Mouse (Mus musculus): ENCODE measurements around the gene Rassf1.
A peak's percentile ranks its signal among the peaks of the same experiment; 100 is the strongest.

Rassf1 gene

DNA sequence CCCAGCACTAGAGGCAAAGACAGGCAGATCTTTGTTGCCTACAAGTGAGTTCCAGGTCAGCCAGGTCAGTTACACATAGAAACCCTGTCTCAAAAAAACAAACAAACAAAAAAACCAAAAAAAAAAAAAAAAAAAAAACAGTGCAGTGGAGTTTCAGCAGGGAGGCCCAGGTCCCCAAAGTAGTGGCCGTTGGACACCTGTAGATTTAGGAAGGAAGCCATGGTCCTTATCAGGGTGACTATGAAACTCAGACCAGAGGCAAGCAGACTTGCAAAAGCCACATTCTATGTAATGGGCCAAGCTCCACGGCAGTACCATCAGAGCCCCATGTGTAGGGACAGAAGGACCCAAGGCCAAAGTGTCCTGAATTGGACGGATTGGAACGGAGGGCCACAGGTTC lies 30.2 kb downstream of the Rassf1 start:
- DNase-seq, result no peak

DNA sequence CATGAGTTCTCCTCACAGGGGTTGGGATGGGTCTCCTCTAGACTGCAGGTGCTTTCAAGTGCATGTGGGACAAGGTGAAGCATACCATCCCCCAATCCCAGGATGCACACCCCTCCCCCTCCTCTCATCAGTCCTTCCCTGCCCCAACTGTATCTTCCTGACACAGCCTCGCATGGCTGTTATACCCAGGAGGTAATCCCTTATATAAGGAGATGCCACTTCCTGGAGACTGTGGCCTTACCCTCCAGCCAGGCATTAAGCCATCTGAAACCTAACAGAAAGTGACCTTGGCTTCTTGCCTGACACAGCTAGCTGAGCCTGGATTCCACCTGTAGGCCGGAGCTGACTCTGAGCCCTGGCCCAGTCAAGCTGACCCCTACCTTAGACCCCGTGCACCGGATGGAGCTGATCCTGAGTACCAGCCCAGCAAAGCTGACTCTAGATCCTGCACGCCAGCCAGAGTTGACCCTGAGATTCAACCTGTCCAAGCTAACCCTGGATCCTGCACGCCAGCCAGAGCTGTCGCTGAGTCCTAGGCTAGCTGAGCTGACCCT lies 31.2 kb downstream of the Rassf1 start:
- DNase-seq, result no peak

DNA sequence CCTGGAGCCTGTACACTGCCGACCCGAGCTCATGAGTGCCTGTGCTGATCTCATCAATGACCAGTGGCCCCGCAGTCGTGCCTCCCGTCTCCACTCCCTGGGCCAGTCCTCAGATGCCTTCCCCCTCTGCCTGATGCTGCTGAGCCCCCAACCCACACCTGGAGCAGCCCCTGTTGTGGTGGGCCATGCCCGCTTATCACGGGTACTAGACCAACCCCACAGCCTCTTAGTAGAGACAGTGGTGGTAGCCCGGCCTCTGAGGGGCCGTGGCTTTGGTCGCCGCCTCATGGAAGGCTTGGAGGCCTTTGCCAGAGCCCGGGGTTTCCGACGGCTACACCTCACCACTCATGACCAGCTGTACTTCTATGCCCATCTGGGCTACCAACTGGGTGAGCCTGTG lies 31.8 kb downstream of the Rassf1 start:
- DNase-seq, result no peak

- DNase-seq, result no peak
These were observed 35.1 kb downstream of the Rassf1 start for GRCm38 (mm10) chr9:107586504-107586903.

DNA sequence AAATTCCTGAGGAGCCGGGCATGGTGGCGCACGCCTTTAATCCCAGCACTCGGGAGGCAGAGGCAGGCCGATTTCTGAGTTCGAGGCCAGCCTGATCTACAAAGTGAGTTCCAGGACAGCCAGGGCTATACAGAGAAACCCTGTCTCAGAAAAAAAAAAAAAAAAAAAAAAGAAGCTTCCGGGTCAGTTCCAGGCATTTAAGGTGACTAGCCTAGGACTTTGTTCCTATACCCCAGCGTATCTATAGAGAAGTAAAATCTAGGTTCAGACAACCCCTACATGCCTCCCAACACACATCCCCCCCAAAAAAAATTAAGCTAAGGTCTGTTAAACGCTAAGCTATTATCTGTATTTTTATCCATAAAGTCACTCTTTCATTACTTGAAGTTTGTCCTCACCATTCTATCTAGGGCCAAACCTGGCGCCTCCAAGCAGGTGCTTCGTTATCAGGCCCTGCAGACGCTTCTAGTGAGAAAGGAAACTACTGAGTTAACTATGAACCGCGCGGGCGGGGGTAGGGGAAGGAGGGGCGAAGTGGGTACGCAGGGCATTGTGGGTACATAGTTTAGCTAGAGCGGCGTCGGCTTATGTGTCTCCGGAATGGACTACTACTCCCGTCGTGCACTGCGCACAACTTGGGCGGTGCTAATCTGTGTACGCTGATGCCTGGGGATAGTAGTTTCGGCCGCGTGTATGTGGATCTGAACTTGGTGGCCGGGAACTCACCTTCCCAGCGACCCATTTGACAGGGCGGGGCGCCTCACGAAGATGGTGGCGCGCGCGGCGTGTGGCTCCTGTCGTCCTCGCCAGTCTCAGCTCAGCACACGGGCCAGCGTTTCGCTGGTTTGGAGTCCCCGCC lies 35.8 kb downstream of the Rassf1 start, which contains the start of gene Ifrd2:
Gene Ifrd2 (plus strand): TSS at position 669 of the 859 bp plus-strand sequence.
- DNase-seq, result peak; percentile 97 to 98

DNA sequence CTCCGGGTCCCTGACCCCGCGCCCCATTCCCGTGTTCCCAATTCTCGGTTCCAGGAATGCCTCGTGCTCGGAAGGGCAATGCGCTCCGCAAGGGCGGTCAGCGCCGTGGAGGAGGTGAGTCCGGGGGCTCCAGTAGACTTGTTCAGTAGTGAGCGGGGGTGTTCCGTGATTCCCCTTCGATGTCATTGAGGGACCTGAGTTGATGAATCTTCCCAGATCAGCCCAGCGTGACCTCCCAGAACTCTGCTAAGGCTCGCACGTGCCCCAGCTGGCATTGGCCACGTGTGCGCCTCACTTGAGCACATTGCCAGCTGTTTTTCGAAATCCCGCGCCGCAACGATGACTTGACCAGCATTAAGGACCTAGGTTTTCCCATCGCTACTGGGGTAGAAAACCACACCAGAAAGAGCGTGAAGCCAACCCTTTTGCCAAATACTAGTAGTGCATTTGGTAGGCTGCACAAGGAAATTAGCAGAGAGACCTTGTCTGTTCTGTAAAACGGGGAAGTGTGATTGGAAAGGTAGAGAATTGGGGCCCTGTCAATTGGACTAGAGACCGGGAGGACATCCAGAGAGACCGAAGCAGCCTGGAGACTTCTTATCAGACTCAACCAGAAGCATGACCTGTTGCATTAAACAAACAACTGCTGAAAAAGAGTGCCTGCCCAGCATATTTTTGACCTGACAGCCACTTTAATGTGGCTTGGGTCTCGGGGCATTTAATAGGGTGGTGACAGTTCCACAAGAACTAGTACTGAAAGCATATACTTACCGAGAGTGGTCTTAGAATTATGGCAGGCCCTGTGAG lies 36.7 kb downstream of the Rassf1 start:
- peak; percentile 60 to 76 for DNase-seq

DNA sequence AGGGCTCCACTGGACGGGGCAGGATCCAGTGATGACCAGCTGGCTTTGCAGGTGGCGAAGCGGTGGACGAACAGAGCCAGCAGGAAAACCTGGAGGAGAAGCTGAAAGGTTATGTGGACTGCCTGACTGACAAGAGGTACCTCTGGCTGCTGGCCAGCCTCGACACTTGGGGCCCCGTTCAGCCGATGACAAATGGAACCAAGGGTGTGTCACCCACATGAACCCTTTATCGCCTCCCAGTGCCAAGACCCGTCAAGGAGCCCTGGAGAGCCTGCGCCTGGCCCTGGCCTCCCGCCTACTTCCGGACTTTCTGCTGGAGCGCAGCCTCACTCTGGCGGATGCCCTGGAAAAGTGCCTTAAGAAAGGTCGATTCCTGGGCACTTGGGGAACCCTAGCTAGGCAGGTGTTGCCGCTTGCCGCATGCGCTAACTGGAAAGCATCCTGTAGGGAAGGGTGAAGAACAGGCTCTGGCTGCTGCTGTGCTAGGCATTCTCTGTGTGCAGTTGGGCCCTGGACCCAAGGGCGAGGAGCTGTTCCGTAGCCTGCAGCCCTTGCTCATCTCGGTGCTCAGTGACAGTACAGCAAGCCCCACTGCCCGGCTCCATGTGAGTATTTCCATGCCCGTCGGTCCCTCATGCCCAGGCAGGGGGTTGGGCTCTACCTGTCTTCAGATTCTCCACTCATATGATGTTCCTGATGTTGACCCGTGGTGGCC lies 38.9 kb downstream of the Rassf1 start:
- peak in 1 of 2 experiments; percentile 49 for DNase-seq

GRCm38 (mm10) chr9:107590773-107591060 lies 39.4 kb downstream of the Rassf1 start:
- no peak for DNase-seq

DNA sequence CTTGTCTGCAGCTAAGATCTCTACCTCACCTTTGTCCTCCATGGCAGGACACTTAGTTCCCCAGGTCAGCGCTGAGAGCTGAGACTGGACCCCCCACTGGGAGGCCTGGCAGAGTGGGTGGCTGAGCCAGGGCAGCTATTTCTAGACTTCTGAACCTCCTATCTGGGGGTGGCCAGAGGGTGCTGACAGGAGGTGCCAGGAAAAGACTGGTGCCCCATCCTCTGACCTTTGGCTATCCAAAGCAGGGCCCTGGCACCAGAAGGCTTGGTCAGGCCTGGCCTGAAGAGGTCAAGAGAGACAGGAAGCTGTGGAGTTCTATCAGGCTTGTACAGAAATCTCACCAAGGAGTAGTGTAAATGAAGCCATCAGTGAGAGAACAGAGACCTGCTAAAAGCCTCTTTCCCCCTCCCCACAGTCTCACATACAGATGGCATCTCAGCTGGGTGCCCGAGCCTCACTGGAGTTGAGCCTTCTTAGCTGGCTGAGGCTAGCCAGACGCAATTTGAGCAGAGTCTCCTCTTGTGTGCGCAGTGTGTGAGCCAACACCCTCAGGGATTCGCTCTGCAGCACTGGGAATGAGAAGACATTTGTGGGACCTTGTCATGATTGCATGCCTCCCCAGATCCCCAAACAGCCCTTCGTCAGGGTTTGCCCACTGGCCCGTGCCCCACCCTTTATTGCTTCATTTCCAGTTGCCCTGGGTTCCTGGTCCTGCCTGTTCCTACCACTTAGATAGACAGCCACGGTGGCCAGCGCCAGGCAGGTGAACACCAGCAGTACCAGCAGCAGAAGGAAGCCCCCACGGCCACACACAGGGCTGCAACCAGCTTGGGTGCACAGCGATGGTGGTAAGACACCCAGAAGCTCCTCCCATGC lies 42.0 kb downstream of the Rassf1 start:
- DNase-seq, result no peak

GRCm38 (mm10) chr9:107594281-107595062 lies 43.1 kb downstream of the Rassf1 start:
- DNase-seq, result no peak

GRCm38 (mm10) chr9:107596619-107597569 lies 45.5 kb downstream of the Rassf1 start:
- DNase-seq, result no peak

GRCm38 (mm10) chr9:107598385-107598784 lies 47.0 kb downstream of the Rassf1 start:
- no peak for DNase-seq

GRCm38 (mm10) chr9:107599433-107599832 lies 48.1 kb downstream of the Rassf1 start:
- no peak for DNase-seq

- DNase-seq, result peak; percentile 62 to 69
These were observed 48.5 kb downstream of the Rassf1 start for GRCm38 (mm10) chr9:107599842-107600241.

- peak; percentile 47 to 53 for DNase-seq
These were observed 49.4 kb downstream of the Rassf1 start for GRCm38 (mm10) chr9:107600745-107601144.

DNA sequence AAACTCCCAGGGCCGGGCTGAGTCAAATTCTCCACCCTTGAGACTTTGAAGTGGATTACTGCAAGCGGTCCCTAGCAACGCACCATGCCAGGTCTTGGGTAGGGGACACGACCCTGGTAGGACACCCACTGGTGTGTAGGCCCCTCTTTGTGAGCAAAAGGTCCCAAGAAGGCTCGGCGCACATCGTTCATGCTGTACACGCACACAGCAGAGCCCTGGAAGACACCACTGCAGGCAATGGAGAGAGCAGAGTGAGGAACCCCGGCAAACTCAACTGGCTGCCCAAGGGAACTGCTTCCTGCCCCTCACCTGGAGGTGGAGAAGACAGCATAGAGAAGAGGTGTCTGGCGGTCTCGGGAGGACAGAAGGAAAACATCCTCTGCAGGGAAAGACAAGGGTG lies 49.9 kb downstream of the Rassf1 start:
- no peak for DNase-seq

GRCm38 (mm10) chr9:107602068-107602648 lies 50.8 kb downstream of the Rassf1 start:
- peak; percentile 96 to 99 for DNase-seq

GRCm38 (mm10) chr9:107603251-107603650 lies 51.9 kb downstream of the Rassf1 start:
- no peak for DNase-seq

- DNase-seq, result peak; percentile 66 to 81
These were observed 53.8 kb downstream of the Rassf1 start for GRCm38 (mm10) chr9:107605041-107605661.
